Mouse (Mus musculus): ENCODE measurements around the gene Mesp2.

Mesp2 gene

GRCm38 (mm10) chr7:79803887-79804286, 6.6 kb upstream of the Mesp2 start:
- in situ Hi-C loops (cut with MboI, MseI), result no loop called here

GRCm38 (mm10) chr7:79808561-79808960, 2.0 kb upstream of the Mesp2 start:
- in situ Hi-C loops (cut with MboI, MseI), result no loop called here

- in situ Hi-C loops (cut with MboI, MseI), result no loop called here
Observed at GRCm38 (mm10) chr7:79813409-79813808, 2.9 kb downstream of the Mesp2 start.

GRCm38 (mm10) chr7:79818321-79818720, 7.8 kb downstream of the Mesp2 start:
- in situ Hi-C loops (cut with MboI, MseI), result no loop called here

- in situ Hi-C loops (cut with MboI, MseI), result no loop called here
Observed at GRCm38 (mm10) chr7:79819515-79819914, 9.0 kb downstream of the Mesp2 start.

DNA sequence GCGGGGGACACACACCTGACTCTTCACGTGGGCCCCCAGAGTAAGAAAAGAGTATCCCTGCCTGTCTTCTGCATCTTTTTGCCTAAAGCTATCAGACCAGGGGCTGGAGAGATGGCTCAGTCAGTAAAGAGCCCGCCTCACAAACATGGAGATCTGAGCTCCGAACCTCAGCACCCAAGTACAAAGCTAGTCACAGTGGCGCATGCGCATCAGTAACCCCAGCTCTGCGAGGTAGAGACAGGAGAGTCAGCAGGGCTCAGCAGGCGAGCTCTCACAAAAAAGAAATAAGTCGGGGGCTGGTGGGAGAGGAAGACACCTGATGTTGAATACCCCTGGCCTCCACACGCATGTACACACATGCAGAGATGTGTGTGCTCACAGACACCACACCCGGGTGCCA, 9.5 kb downstream of the Mesp2 start:
- in situ Hi-C loops (cut with MboI, MseI), result no loop called here

DNA sequence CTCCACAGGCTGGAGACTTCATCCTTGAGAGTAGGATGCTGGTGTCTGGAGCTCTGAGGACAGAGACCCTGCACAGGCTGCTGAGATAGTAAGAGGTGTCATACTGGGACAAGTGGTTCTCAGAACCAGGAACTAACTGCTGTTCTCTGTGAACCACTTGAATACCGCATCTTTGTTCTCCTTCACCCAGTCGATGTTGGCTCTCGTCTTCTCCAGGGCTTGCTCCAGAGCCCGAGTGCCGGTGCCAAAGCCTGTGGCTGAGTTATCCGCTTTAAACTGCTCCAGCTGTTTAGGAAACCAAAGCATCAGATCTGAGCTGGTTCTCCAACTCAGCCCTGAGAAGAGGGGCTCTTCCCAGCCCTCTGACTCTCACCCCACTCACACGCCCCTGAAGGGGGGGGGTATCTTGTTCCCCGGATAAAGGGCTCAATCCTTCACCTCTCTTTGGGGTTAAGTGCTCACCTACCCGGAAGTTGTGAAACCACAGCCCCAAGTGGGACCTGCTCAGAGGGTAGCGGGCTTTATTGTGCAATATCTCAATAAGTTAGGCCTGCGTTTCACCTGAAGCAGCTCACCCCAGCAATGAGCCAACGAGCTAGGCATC, 11.7 kb downstream of the Mesp2 start:
- in situ Hi-C loops (cut with MboI, MseI), result no loop called here

DNA sequence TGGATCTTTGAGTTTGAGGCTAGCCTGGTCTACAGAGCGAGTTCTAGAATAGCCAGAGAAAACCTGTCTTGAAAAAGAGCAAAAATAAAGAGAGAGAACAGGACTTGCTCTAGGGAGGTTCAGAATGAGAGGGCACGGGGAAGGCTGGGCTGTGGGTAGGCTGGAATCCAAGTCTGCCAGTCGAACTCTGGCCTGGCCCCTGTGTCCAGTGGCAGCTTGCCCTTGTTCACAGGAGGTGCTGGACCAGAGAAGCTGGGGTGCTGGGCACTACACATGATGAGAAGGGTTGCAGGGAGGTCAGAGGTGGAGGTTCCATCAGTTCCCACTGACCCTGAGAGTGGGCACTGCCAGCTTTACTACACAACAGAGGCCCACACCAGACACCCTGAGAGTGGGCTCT, 17.8 kb downstream of the Mesp2 start:
- in situ Hi-C loops (cut with MboI, MseI), result no loop called here

DNA sequence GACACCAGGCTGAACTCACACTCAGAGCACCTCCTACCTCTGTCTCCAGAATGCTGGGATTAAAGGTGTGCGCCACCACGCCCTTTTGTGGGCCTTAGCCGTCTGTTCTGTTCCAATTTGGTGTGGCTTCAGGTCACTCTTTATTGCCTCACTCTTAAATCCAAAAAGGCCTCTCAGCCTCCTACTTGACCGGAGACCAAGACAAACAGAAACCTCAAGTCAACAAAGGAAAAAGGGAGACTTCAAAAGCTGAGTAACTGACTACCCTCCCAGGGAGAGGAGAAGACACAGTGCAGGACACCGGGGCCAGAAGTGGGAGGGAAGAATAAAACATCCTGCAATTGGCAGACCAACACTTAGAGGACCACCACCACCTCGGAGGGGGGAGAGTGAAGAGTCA, 20.6 kb downstream of the Mesp2 start:
- in situ Hi-C loops (cut with MboI, MseI), result no loop called here

GRCm38 (mm10) chr7:79831585-79831984, 21.1 kb downstream of the Mesp2 start:
- in situ Hi-C loops (cut with MboI, MseI), result no loop called here

GRCm38 (mm10) chr7:79832980-79833379, 22.5 kb downstream of the Mesp2 start:
- in situ Hi-C loops (cut with MboI, MseI), result no loop called here

DNA sequence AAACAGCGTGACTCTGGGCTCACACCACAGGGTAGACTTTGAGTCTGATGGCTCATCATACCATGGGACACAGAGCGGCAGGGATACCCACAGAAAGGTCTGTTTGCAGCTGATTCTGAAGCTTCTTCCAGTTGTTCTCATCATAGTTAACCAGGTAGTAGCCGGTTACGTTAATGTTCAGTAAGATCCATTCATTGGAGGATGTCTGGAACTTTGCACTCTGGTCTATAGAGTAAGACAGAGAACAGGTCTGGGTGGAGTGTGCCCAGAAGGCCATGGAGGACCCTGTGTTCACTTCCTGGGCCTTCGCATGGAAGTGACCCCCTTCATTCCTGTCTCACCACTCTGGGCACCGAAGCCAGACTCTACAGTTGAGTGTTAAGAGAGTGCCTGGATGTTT, 24.7 kb downstream of the Mesp2 start:
- in situ Hi-C loops (cut with MboI, MseI), result no loop called here

DNA sequence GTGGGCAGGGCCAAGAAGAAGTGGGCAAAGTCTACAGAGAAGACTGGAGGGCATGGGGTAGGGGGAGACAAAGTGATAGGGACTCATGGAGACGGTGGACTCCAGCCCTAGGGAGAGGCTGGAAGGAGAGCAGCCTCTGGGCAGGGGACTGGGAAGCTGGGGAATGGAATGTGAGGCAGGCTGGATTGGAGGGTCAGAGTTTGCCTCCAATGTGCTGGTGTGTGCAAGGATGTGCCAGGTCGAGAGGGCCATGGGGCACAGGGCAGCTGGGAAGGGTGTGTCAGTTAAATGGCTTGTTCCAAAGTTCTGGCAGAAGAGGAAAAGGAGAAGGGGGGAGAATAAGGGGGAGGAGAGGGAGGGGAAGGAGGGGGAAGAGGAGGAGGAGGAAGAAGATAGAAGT, 26.7 kb downstream of the Mesp2 start:
- in situ Hi-C loops (cut with MboI, MseI), result no loop called here

DNA sequence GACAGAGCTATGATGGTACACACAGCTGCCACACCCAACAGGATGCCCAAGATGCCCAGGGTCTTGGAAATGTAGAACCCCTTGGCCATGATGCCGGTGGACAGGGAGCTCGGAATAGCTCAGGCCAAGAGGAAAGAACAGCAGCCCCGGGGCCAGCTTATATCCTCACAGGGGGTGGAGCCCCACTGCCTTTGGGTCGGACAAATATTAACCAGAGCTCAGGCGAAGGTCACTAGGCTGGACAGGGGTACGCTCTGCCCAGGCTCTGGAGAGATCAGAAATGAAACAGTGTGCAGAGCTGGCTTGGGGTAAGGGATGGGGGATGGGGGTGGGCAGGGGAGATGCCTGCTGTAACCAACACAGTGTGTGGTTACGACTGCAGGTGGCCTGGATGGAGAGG, 31.6 kb downstream of the Mesp2 start:
- in situ Hi-C loops (cut with MboI, MseI), result no loop called here

DNA sequence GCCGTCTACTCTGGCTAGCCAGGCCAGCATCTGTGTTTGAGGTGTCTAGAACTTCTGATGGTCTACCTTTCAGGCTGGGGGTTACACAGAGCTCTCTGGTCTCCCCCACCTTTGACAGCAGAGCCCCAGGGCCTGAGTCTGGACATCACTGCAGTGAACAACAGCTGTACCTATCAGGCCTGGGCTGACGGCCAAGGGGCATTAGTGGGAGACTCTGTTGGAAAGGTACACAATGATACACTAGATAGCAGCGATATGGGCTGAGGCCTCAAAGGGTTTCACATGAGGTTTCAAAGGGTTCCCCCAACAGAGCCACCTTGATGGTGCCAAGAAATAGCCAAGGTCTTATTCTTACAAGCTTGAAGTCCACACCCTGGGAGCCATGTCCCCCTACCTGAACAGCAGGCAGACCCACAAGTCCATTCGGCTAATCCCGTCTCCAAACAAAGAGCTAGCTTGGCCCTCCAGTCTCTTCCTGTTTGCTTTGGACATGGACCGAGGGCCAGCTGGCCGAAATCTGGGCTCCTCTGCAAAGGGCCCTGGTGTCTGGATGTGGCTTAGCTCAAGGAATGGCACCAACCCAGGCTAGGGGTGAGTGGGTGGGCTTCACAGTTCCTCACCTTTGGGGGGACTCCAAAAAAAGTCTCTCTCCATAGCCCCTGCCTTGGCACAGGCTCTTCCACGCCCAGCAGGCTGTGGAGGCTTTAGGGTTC, 33.7 kb downstream of the Mesp2 start:
- in situ Hi-C loops (cut with MboI, MseI), result no loop called here

- in situ Hi-C loops (cut with MboI, MseI), result no loop called here
Observed at GRCm38 (mm10) chr7:79846342-79846741, 35.8 kb downstream of the Mesp2 start.

DNA sequence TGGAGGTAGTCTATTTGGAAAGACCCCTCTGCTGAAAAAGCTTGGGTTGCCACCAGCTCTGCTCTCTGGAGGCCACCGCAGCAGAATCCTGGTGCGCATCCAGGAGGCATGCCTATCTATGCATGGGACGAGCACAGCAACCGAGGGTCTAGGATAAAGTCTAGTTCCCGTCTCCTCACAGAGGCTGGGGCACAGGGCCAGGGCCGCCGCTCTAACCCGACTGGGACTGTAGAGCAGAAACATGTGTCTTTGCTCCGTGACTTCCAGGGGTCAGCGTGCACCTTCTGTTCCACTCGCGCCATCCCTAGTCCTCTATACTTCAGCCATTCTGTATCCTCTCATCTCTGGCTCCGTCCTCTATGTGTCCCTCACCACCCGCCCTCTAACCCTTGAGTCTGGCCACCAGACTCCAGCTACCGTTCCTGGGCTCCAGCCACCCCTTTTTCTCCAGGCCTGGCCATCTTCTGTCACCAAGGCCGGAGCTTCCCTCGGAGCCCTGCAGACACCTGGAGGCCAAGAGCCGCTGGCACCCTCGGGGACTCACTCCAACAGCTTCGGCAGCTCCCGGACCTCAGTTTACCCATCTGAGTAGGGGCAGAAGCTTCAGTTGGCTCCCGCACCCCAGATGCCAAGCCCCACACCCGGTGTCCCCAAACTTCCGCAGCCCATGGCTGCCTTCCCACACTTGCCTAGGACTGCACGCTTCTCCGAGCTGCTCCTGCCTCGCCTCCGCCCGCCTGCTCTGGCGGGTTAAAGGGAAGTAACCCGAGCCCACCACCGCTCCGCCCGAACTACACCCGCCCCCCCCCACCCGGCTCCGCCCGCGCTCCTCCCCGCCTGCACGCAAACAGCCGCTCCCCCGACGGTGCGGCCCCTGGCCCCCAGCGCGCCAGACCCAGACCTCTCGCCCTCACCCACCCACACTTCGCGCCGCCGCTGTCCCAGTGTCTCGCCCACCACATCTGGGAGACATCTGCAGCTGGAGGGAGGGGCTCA, 37.2 kb downstream of the Mesp2 start:
- in situ Hi-C loops (cut with MboI, MseI), result no loop called here

DNA sequence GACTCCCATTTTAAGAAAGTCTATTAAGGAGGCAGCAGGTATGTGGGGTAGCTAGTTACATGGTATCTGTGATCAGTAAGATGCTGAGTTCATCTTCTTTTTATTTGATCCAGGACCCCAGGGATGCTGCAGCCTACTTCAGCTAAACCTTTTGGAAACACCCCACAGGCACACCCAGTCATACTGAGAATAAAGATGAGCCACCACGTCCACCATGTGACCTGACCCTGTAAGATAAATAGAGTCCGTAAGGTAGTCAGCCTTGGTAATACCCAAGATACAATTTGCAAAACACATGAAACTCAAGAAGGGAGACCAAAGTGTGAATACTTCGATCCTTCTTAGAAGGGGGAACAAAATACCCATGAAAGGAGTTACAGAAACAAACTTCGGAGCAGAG, 45.8 kb downstream of the Mesp2 start:
- in situ Hi-C loops (cut with MboI, MseI), result no loop called here

DNA sequence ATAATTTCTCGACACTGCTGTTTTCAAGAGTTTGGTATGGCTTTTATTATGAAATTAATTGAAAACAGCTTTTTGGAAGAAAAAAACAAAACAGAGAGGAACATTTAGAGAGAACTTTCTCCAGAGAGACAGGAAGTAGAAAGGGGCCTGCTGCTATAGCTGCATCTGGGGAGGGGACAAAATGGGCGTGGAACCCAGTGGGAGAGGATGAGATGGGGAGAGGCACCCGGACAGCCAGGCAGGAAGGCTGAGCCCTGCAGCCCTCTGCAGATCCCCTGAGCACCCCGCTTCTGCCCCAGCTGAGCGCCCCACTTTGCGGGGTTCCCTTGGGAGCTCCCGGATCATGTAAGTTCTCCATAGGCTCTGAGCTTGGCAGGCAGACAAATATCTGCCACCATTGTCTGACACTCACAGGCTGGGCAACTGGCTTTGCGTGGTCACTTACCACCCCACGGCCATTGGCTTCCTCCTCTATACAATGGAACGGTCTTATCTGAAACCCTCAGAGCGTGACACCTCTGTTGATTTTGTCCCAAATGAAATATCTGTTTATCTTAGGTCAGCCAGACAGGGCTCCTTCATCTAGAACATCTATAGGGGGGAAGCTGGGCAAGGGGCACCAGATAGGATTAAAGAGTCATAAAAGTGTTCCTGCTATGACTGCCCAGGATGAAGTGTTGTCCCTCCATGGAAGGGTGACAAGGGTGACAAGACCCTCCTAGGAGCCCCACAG, 47.8 kb downstream of the Mesp2 start:
- in situ Hi-C loops (cut with MboI, MseI), result no loop called here

- in situ Hi-C loops (cut with MboI, MseI), result no loop called here
Observed at GRCm38 (mm10) chr7:79858956-79859630, 48.6 kb downstream of the Mesp2 start.

DNA sequence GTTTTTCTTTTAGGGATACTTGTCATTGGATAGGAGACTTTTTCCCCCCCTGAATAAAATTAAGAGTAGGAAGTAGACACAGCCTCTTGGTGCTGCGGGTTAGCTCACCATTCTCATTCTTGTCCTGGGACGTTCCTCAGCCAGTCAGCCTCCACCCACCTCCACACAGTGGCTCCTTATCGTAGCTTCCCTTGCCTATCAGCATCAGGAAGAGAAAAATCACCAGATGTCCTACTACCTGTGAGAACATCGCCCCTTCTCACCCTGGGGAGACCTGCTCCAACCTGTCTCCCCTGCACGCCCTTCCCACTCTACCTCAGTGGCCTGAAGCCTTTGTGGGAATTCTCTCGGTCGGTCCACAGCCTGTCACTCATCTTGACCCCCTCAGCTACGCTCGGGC, 50.3 kb downstream of the Mesp2 start, which contains the start of gene Anpep:
TSS of gene Anpep (minus strand) at position 249 of the 400 bp plus-strand sequence.
- in situ Hi-C loops (cut with MboI, MseI), result no loop called here
